ENCODE assay signal across 9 mouse cellular contexts in genomic region chr2:7270051-7270450, GRCm38 (mm10).
DNase-seq lines count a peak whose midpoint lies in the region; ATAC-seq lines count a peak whose summit lies in the region.
"Had no signal": no experiment of that assay in that cellular context is flagged by ENCODE, and none has a peak within 500 bp of the region (broad histone marks: within the 10 kb centered on the region; RNA-seq: fewer than 3 reads in every experiment).

No protein-coding gene starts in this region.

- no peaks in the 10 kb centered on the region for H3K4me1 ChIP-seq in hindbrain, embryonic 16.5 days (ENCODE audit: control insufficient read depth, insufficient read depth, low read depth, low read length)
- H3K4me1 ChIP-seq: hindbrain, embryonic 15.5 days had no signal

- H3K9ac ChIP-seq in hindbrain, embryonic 16.5 days (ENCODE audit: low read depth, low read length), result no peak overlapping the region
- H3K9ac ChIP-seq: hindbrain, embryonic 15.5 days had no signal

- H3K27ac ChIP-seq in hindbrain, embryonic 16.5 days (ENCODE audit: low read depth, low read length), result no peak overlapping the region
- H3K27ac ChIP-seq: hindbrain, embryonic 15.5 days had no signal

- peak; percentile 10 for DNase-seq in ovary, postnatal 36 days (ENCODE audit: low spot score)
- DNase-seq in ovary, adult 18-20 months (ENCODE audit: low spot score), result no peak
- DNase-seq in layer of hippocampus, adult 8-10 months (ENCODE audit: low spot score in 2 of 2), result peak; percentile 93 to 94
- no peak for DNase-seq in cerebellum, adult 8-10 months
- no peak for DNase-seq in kidney, adult 18-20 months
- DNase-seq in cerebellum, postnatal 14 days, result no peak

- H3K27me3 ChIP-seq in hindbrain, embryonic 16.5 days (replicated peaks; ENCODE audit: control insufficient read depth, insufficient read depth, low read length), result no peaks in the 10 kb centered on the region
- H3K27me3 ChIP-seq: hindbrain, embryonic 15.5 days had no signal

- ATAC-seq in megakaryocyte progenitor cell, adult 5-6 weeks (replicated peaks; ENCODE audit: poor library complexity), result peak; percentile 43; the same call in 1 of the 2 replicates
- ATAC-seq in hindbrain, embryonic 16.5 days, result no peak

- H3K9me3 ChIP-seq in hindbrain, embryonic 16.5 days (ENCODE audit: control insufficient read depth, low read length), result no peaks in the 10 kb centered on the region
- H3K9me3 ChIP-seq: hindbrain, embryonic 15.5 days had no signal

- H3K36me3 ChIP-seq in hindbrain, embryonic 16.5 days (ENCODE audit: control insufficient read depth, insufficient read depth, low read length), result no peaks in the 10 kb centered on the region
- H3K36me3 ChIP-seq: hindbrain, embryonic 15.5 days had no signal

- H3K4me2 ChIP-seq in hindbrain, embryonic 16.5 days (ENCODE audit: low read length), result no peak overlapping the region
- H3K4me2 ChIP-seq: hindbrain, embryonic 15.5 days had no signal

- 71% methylated on average over 7 of the region's 7 CpGs for WGBS in hindbrain, embryonic 16.5 days

- H3K4me3 ChIP-seq in hindbrain, embryonic 16.5 days (ENCODE audit: low read length), result no peak overlapping the region
- H3K4me3 ChIP-seq: hindbrain, embryonic 15.5 days had no signal

Comparison
In these comparisons a context has a peak if more than half of its experiments do, and no peak if none do; other contexts are left out.
1. DNase-seq: peak in ovary, postnatal 36 days (single experiment) and layer of hippocampus, adult 8-10 months (2 of 2); none in ovary, adult 18-20 months (single experiment), cerebellum, adult 8-10 months (single experiment), kidney, adult 18-20 months (single experiment) and cerebellum, postnatal 14 days (0 of 2).